In genomic region chr2:144807766-144808754, GRCm38 (mm10) we compare ENCODE assay signal across 25 mouse cellular contexts. TPM values are rescaled to one million over a fixed set of nuclear protein-coding genes. Genes with fewer than 3 reads are reported as not detected.
DNase-seq lines count a peak whose midpoint lies in the region; ATAC-seq and TF ChIP-seq lines count a peak whose summit lies in the region.
"Had no signal": no experiment of that assay in that cellular context is flagged by ENCODE, and none has a peak within 500 bp of the region (broad histone marks: within the 10 kb centered on the region; RNA-seq: fewer than 3 reads in every experiment).

No protein-coding gene starts in this region.

- H3K9ac ChIP-seq in forebrain, embryonic 12.5 days, result no peak overlapping the region
- no peak overlapping the region for H3K9ac ChIP-seq in lung, embryonic 16.5 days (ENCODE audit: low read length)
- no peak overlapping the region for H3K9ac ChIP-seq in embryonic facial prominence, embryonic 12.5 days
- no peak overlapping the region for H3K9ac ChIP-seq in limb, embryonic 14.5 days (ENCODE audit: low read depth, low read length, severe bottlenecking)
- H3K9ac ChIP-seq: hindbrain, embryonic 13.5 days; neural tube, embryonic 13.5 days had no signal

- H3K9me3 ChIP-seq in forebrain, embryonic 10.5 days, result no peaks in the 10 kb centered on the region
- no peaks in the 10 kb centered on the region for H3K9me3 ChIP-seq in forebrain, embryonic 12.5 days
- no peaks in the 10 kb centered on the region for H3K9me3 ChIP-seq in lung, embryonic 16.5 days (ENCODE audit: control insufficient read depth, low read length)
- H3K9me3 ChIP-seq in embryonic facial prominence, embryonic 12.5 days, result no peaks in the 10 kb centered on the region
- H3K9me3 ChIP-seq in limb, embryonic 14.5 days (ENCODE audit: control insufficient read depth, low read length), result no peaks in the 10 kb centered on the region
- H3K9me3 ChIP-seq: hindbrain, embryonic 13.5 days; neural tube, embryonic 13.5 days had no signal

- H3K4me2 ChIP-seq in forebrain, embryonic 12.5 days, result no peak overlapping the region
- no peak overlapping the region for H3K4me2 ChIP-seq in lung, embryonic 16.5 days (ENCODE audit: low read depth, low read length)
- H3K4me2 ChIP-seq in embryonic facial prominence, embryonic 12.5 days (replicated peaks), result no peak overlapping the region
- no peak overlapping the region for H3K4me2 ChIP-seq in limb, embryonic 14.5 days (replicated peaks; ENCODE audit: low read depth, low read length, severe bottlenecking)
- H3K4me2 ChIP-seq: hindbrain, embryonic 13.5 days; liver, embryonic 11.5 days; neural tube, embryonic 13.5 days had no signal

- ATAC-seq in forebrain, embryonic 12.5 days (ENCODE audit: low FRiP score), result no peak
- ATAC-seq in lung, embryonic 16.5 days (ENCODE audit: low read depth), result peak; percentile 60
- ATAC-seq in embryonic facial prominence, embryonic 12.5 days (ENCODE audit: insufficient number of reproducible peaks, insufficient read depth, low FRiP score, low TSS enrichment), result 0 out of 2 replicates have a peak, but pooled peaks have one; percentile 19
- ATAC-seq in limb, embryonic 14.5 days (ENCODE audit: low FRiP score, low read depth), result no peak
- ATAC-seq in megakaryocyte-erythroid progenitor cell, adult 5-6 weeks (replicated peaks; ENCODE audit: low FRiP score, low TSS enrichment, poor library complexity, severe bottlenecking), result no peak
- ATAC-seq in erythroid progenitor cell, adult 5-6 weeks (replicated peaks; ENCODE audit: low FRiP score, poor library complexity, severe bottlenecking), result no peak

- no peaks in the 10 kb centered on the region for H3K36me3 ChIP-seq in forebrain, embryonic 10.5 days (replicated peaks)
- H3K36me3 ChIP-seq in forebrain, embryonic 12.5 days (replicated peaks), result no peaks in the 10 kb centered on the region
- no peaks in the 10 kb centered on the region for H3K36me3 ChIP-seq in lung, embryonic 16.5 days (ENCODE audit: control insufficient read depth, insufficient read depth, low read length)
- H3K36me3 ChIP-seq in embryonic facial prominence, embryonic 12.5 days, result no peaks in the 10 kb centered on the region
- H3K36me3 ChIP-seq in limb, embryonic 14.5 days (ENCODE audit: control insufficient read depth, insufficient read depth, low read length), result no peaks in the 10 kb centered on the region
- H3K36me3 ChIP-seq: hindbrain, embryonic 13.5 days; neural tube, embryonic 13.5 days had no signal

- peak overlapping the region; percentile 30; the same call in 1 of the 2 replicates for H3K27ac ChIP-seq in forebrain, embryonic 10.5 days
- H3K27ac ChIP-seq in forebrain, embryonic 12.5 days, result no peak overlapping the region
- H3K27ac ChIP-seq in lung, embryonic 16.5 days (ENCODE audit: low read length), result peak overlapping the region; percentile 45; the same call in 1 of the 2 replicates
- H3K27ac ChIP-seq in embryonic facial prominence, embryonic 12.5 days, result no peak overlapping the region
- 0 out of 2 replicates have a peak overlapping the region, but pooled peaks have one; percentile 26 for H3K27ac ChIP-seq in limb, embryonic 14.5 days (replicated peaks; ENCODE audit: low read depth, low read length)
- H3K27ac ChIP-seq: hindbrain, embryonic 13.5 days; neural tube, embryonic 13.5 days had no signal

- no peak for DNase-seq in forebrain, embryonic 10.5 days (ENCODE audit: extremely low spot score, low spot score)
- no peak for DNase-seq in lung, postnatal 4 days
- DNase-seq in limb, embryonic 14.5 days (ENCODE audit: low spot score), result no peak
- DNase-seq: adrenal gland, adult 2 months; cerebellum, postnatal 14 days; gastrocnemius, postnatal 10 days; kidney, adult 8-10 months; lung, postnatal 10 days; right cerebral cortex, postnatal 4 days; thymus, adult 18-20 months had no signal

- H3K27me3 ChIP-seq in forebrain, embryonic 10.5 days (ENCODE audit: poor library complexity, severe bottlenecking), result no peaks in the 10 kb centered on the region
- no peaks in the 10 kb centered on the region for H3K27me3 ChIP-seq in forebrain, embryonic 12.5 days
- H3K27me3 ChIP-seq in lung, embryonic 16.5 days (ENCODE audit: control insufficient read depth, insufficient read depth, low read depth, low read length), result no peaks in the 10 kb centered on the region
- no peaks in the 10 kb centered on the region for H3K27me3 ChIP-seq in embryonic facial prominence, embryonic 12.5 days
- H3K27me3 ChIP-seq in limb, embryonic 14.5 days (ENCODE audit: control insufficient read depth, insufficient read depth, low read length), result no peaks in the 10 kb centered on the region
- H3K27me3 ChIP-seq: hindbrain, embryonic 13.5 days; neural tube, embryonic 13.5 days had no signal

- H3K4me1 ChIP-seq in forebrain, embryonic 10.5 days, result peaks cover 10% of the 10 kb centered on the region
- H3K4me1 ChIP-seq in forebrain, embryonic 12.5 days, result peaks cover 5% of the 10 kb centered on the region; the same call in 1 of the 2 replicates
- 0 out of 2 replicates have a peak, but pooled peaks cover 4% of the 10 kb centered on the region for H3K4me1 ChIP-seq in lung, embryonic 16.5 days (replicated peaks; ENCODE audit: control insufficient read depth, insufficient read depth, low read length)
- H3K4me1 ChIP-seq in embryonic facial prominence, embryonic 12.5 days, result no peaks in the 10 kb centered on the region
- H3K4me1 ChIP-seq in limb, embryonic 14.5 days (ENCODE audit: control insufficient read depth, insufficient read depth, low read length), result peaks cover 12% of the 10 kb centered on the region
- H3K4me1 ChIP-seq: hindbrain, embryonic 13.5 days had no signal

- WGBS in forebrain, embryonic 10.5 days, result 72% methylated on average over 15 of the region's 15 CpGs
- WGBS in forebrain, embryonic 12.5 days, result 61% methylated on average over 15 of the region's 15 CpGs
- 34% methylated on average over 15 of the region's 15 CpGs for WGBS in lung, embryonic 16.5 days
- WGBS in embryonic facial prominence, embryonic 12.5 days, result 51% methylated on average over 15 of the region's 15 CpGs
- WGBS in limb, embryonic 14.5 days, result 48% methylated on average over 15 of the region's 15 CpGs

- no peak overlapping the region for H3K4me3 ChIP-seq in forebrain, embryonic 10.5 days
- no peak overlapping the region for H3K4me3 ChIP-seq in forebrain, embryonic 12.5 days (replicated peaks)
- no peak overlapping the region for H3K4me3 ChIP-seq in lung, embryonic 16.5 days (ENCODE audit: low read length)
- no peak overlapping the region for H3K4me3 ChIP-seq in embryonic facial prominence, embryonic 12.5 days
- no peak overlapping the region for H3K4me3 ChIP-seq in limb, embryonic 14.5 days (replicated peaks; ENCODE audit: low read length)
- H3K4me3 ChIP-seq: hindbrain, embryonic 13.5 days; neural tube, embryonic 13.5 days had no signal

- no peak for TF ChIP-seq POLR2A in limb, embryonic 14.5 days (IDR thresholded peaks at IDR 0.05; ENCODE audit: borderline replicate concordance, extremely low read depth, insufficient read depth, insufficient read length)

RNA-seq across cellular contexts. Expression of gene Scp2d1, which starts 15.4 kb away (rescaled TPM):
- not detected in 2 replicates for polyA plus RNA-seq in forebrain, embryonic 10.5 days (2016; fragmentation: Nextera tagmentation; extraction: Ambion mirVana)
- not detected in 2 replicates for polyA plus RNA-seq in forebrain, embryonic 12.5 days (2016; fragmentation: Nextera tagmentation; extraction: Ambion mirVana)
- polyA plus RNA-seq in lung, embryonic 16.5 days (2015; fragmentation: Nextera tagmentation; extraction: Ambion mirVana), result not detected in 2 replicates
- polyA plus RNA-seq in embryonic facial prominence, embryonic 12.5 days (2016; fragmentation: Nextera tagmentation; extraction: Ambion mirVana), result not detected in 2 replicates
- not detected in 2 replicates for polyA plus RNA-seq in limb, embryonic 14.5 days (2012; rRNA removed)
- not detected in 2 replicates for polyA plus RNA-seq in limb, embryonic 14.5 days (2014; fragmentation: Nextera tagmentation; extraction: Ambion mirVana)
- not detected in 2 replicates for total RNA-seq in megakaryocyte-erythroid progenitor cell, adult 5-6 weeks (2014; fragmentation: Nextera tagmentation)
- total RNA-seq in megakaryocyte-erythroid progenitor cell, adult 5-6 weeks (2017), result not detected in 2 replicates
- not detected in 2 replicates for total RNA-seq in erythroid progenitor cell, adult 5-6 weeks (2015; ENCODE audit: low replicate concordance)
- not detected in 2 replicates for total RNA-seq in erythroid progenitor cell, adult 5-6 weeks (2017; ENCODE audit: low replicate concordance)
- total RNA-seq: adrenal gland, adult 2 months; gastrocnemius, postnatal 10 days; heart, adult 8-10 months; layer of hippocampus, postnatal 25 days; left cerebral cortex, postnatal 14 days had no signal
- polyA plus RNA-seq: adrenal gland, adult 2 months; embryonic facial prominence, embryonic 14.5 days; forebrain, embryonic 11.5 days; heart, postnatal 0 days; hindbrain, embryonic 13.5 days; large intestine, adult 2 months; liver, embryonic 11.5 days; neural tube, embryonic 13.5 days had no signal

Comparison
In these comparisons a context has a peak if more than half of its experiments do, and no peak if none do; other contexts are left out.
1. H3K27ac ChIP-seq: peak in forebrain, embryonic 10.5 days (single experiment), lung, embryonic 16.5 days (single experiment) and limb, embryonic 14.5 days (single experiment); none in forebrain, embryonic 12.5 days (single experiment) and embryonic facial prominence, embryonic 12.5 days (single experiment).
2. ATAC-seq: peak in lung, embryonic 16.5 days (single experiment) and embryonic facial prominence, embryonic 12.5 days (single experiment); none in forebrain, embryonic 12.5 days (single experiment), limb, embryonic 14.5 days (single experiment), megakaryocyte-erythroid progenitor cell, adult 5-6 weeks (single experiment) and erythroid progenitor cell, adult 5-6 weeks (single experiment).